Comparison of ENCODE assay signal across 8 mouse cellular contexts in the genomic region with DNA sequence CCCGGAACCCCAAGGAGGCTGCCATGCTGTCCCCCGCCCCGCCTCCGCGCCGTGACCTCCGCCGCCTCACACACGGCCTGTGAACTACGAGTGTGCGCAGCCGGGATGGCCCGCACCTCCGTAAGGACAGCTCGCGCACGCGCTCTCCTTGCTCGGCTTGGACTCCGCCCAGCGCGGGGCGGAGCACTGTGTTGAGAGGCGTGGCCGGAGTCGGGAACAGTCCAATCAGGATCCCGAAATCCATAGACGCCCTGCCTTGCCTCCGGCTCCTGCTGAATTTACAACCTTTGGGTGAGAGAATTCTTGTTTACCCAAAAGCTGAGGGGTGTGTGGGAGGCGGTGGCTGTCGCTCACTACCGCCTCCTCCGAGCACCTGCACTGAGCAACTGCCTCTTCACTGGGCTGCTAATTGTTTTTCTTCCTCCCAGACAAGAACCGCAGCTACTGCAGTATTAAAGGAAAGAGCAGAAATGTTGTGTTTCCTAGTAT. TPM values are rescaled to one million over a fixed set of nuclear protein-coding genes. Genes with fewer than 3 reads are reported as not detected.
DNase-seq lines count a peak whose midpoint lies in the region; ATAC-seq and TF ChIP-seq lines count a peak whose summit lies in the region.

A gene (minus strand): TSS at position 166 of the 489 bp plus-strand sequence.

- H3K36me3 ChIP-seq in embryonic facial prominence, embryonic 14.5 days (ENCODE audit: control insufficient read depth, insufficient read depth, low read length): no peaks in the 10 kb centered on the region
- peaks cover 3% of the 10 kb centered on the region for H3K36me3 ChIP-seq in heart, adult 2 months (ENCODE audit: control insufficient read depth, insufficient read depth, low read length)
- no peaks in the 10 kb centered on the region for H3K36me3 ChIP-seq in limb, embryonic 13.5 days
- H3K36me3 ChIP-seq in midbrain, embryonic 16.5 days (ENCODE audit: control insufficient read depth, insufficient read depth, low read length): no peaks in the 10 kb centered on the region

- H3K27ac ChIP-seq in embryonic facial prominence, embryonic 14.5 days (replicated peaks; ENCODE audit: low read depth, low read length): peak within 1 kb of the TSS; percentile 68
- peak within 1 kb of the TSS; percentile 93 for H3K27ac ChIP-seq in heart, adult 2 months
- peak within 1 kb of the TSS; percentile 70; the same call in 1 of the 2 replicates for H3K27ac ChIP-seq in limb, embryonic 13.5 days
- peak within 1 kb of the TSS; percentile 80 for H3K27ac ChIP-seq in midbrain, embryonic 16.5 days (ENCODE audit: low read length)

- intact Hi-C loops in heart, adult 2 months (cut with DNase I): loop anchor here (2.0 kb wide), 1 partner anchor 79 kb away; no protein-coding TSS in a partner anchor

- H3K4me1 ChIP-seq in embryonic facial prominence, embryonic 14.5 days (ENCODE audit: control insufficient read depth, insufficient read depth, low read length): peaks cover 11% of the 10 kb centered on the region; the same call in 1 of the 2 replicates
- peaks cover 3% of the 10 kb centered on the region for H3K4me1 ChIP-seq in heart, adult 2 months (ENCODE audit: control insufficient read depth, insufficient read depth, low read length)
- H3K4me1 ChIP-seq in limb, embryonic 13.5 days: peaks cover 39% of the 10 kb centered on the region
- peaks cover 9% of the 10 kb centered on the region for H3K4me1 ChIP-seq in midbrain, embryonic 16.5 days (ENCODE audit: control insufficient read depth, insufficient read depth, low read length)

- H3K9ac ChIP-seq in embryonic facial prominence, embryonic 14.5 days (ENCODE audit: low read depth, low read length): peak within 1 kb of the TSS; percentile 89
- peak within 1 kb of the TSS; percentile 81 for H3K9ac ChIP-seq in heart, adult 2 months (ENCODE audit: low read depth, low read length)
- peak within 1 kb of the TSS; percentile 87 for H3K9ac ChIP-seq in limb, embryonic 13.5 days
- H3K9ac ChIP-seq in midbrain, embryonic 16.5 days (ENCODE audit: low read depth, low read length): peak within 1 kb of the TSS; percentile 85

- no peaks in the 10 kb centered on the region for H3K9me3 ChIP-seq in embryonic facial prominence, embryonic 14.5 days (ENCODE audit: control insufficient read depth, low read length)
- no peaks in the 10 kb centered on the region for H3K9me3 ChIP-seq in limb, embryonic 13.5 days
- H3K9me3 ChIP-seq in midbrain, embryonic 16.5 days (replicated peaks; ENCODE audit: control insufficient read depth, low read length, poor library complexity, severe bottlenecking): no peaks in the 10 kb centered on the region

- TF ChIP-seq POLR2A in heart, adult 2 months (IDR thresholded peaks at IDR 0.05; ENCODE audit: insufficient read depth, low read depth, low read length): peak; percentile 88

- H3K4me3 ChIP-seq in embryonic facial prominence, embryonic 14.5 days (ENCODE audit: low read depth, low read length): peak within 1 kb of the TSS; percentile 83
- peak within 1 kb of the TSS; percentile 62 for H3K4me3 ChIP-seq in heart, adult 2 months
- H3K4me3 ChIP-seq in limb, embryonic 13.5 days: peak within 1 kb of the TSS; percentile 81
- peak within 1 kb of the TSS; percentile 75 for H3K4me3 ChIP-seq in midbrain, embryonic 16.5 days (ENCODE audit: low read depth, low read length)

- peak; percentile 97 for DNase-seq in 3T3-L1 (ENCODE audit: low read depth, low spot score)
- DNase-seq in adrenal gland, postnatal 4 days (ENCODE audit: low spot score in 2 of 2): peak; percentile 96 to 98
- DNase-seq in embryonic facial prominence, embryonic 14.5 days (ENCODE audit: low spot score): peak; percentile 98
- peak; percentile 99 to 100 for DNase-seq in heart, adult 2 months
- DNase-seq in kidney, adult 8-10 months: peak; percentile 98 to 99
- DNase-seq in spleen, postnatal 10 days (ENCODE audit: low spot score in 2 of 2): peak; percentile 98 to 99

- H3K27me3 ChIP-seq in embryonic facial prominence, embryonic 14.5 days (replicated peaks; ENCODE audit: control insufficient read depth, insufficient read depth, low read length): no peaks in the 10 kb centered on the region
- H3K27me3 ChIP-seq in heart, adult 2 months (ENCODE audit: control insufficient read depth, insufficient read depth, low read length): peaks cover 2% of the 10 kb centered on the region; the same call in 1 of the 2 replicates
- H3K27me3 ChIP-seq in limb, embryonic 13.5 days: no peaks in the 10 kb centered on the region
- H3K27me3 ChIP-seq in midbrain, embryonic 16.5 days (ENCODE audit: control insufficient read depth, insufficient read depth, low read depth, low read length): no peaks in the 10 kb centered on the region

- TF ChIP-seq EP300 in heart, adult 2 months (IDR thresholded peaks at IDR 0.05; ENCODE audit: insufficient read depth, low read depth, low read length): peak; percentile 66; the same call in 1 of the 2 replicates

- peak; percentile 62 for TF ChIP-seq CTCF in heart, adult 2 months (IDR thresholded peaks at IDR 0.05)

- peak within 1 kb of the TSS; percentile 80 for H3K4me2 ChIP-seq in embryonic facial prominence, embryonic 14.5 days (ENCODE audit: low read depth, low read length)
- peak within 1 kb of the TSS; percentile 84 for H3K4me2 ChIP-seq in limb, embryonic 13.5 days (replicated peaks)
- H3K4me2 ChIP-seq in midbrain, embryonic 16.5 days (ENCODE audit: low read length): peak within 1 kb of the TSS; percentile 85

- WGBS in embryonic facial prominence, embryonic 14.5 days: under 1% methylated on average over 29 of the region's 34 CpGs
- WGBS in heart, adult 2 months: 1% methylated on average over 34 of the region's 34 CpGs
- WGBS in limb, embryonic 13.5 days: under 1% methylated on average over 34 of the region's 34 CpGs
- WGBS in midbrain, embryonic 16.5 days: under 1% methylated on average over 34 of the region's 34 CpGs

- peak; percentile 100 for ATAC-seq in embryonic facial prominence, embryonic 14.5 days (ENCODE audit: low read depth)
- ATAC-seq in limb, embryonic 13.5 days (ENCODE audit: low FRiP score, low read depth): peak; percentile 99
- peak; percentile 100 for ATAC-seq in midbrain, embryonic 16.5 days

- peaks cover 4% of the 10 kb centered on the region; the same call in 1 of the 2 replicates for H3K79me2 ChIP-seq in heart, adult 2 months (replicated peaks; ENCODE audit: control insufficient read depth, insufficient read depth, low read length)

RNA-seq across cellular contexts. Expression of the gene that starts here (rescaled TPM):
- total RNA-seq in adrenal gland, postnatal 4 days (2021): 100 to 1,000 TPM; 126 to 128 TPM
- 62.1 and 65.4 TPM in 2 replicates for polyA plus RNA-seq in embryonic facial prominence, embryonic 14.5 days (2014; fragmentation: Nextera tagmentation; extraction: Ambion mirVana)
- 100 to 1,000 TPM; 218 to 263 TPM for total RNA-seq in heart, adult 2 months (2021)
- polyA plus RNA-seq in heart, adult 2 months (2012; rRNA removed): 170 and 260 TPM in 2 replicates
- 91.7 and 93.9 TPM in 2 replicates for polyA plus RNA-seq in limb, embryonic 13.5 days (2015; fragmentation: Nextera tagmentation; extraction: Ambion mirVana)
- polyA plus RNA-seq in midbrain, embryonic 16.5 days (2015; fragmentation: Nextera tagmentation; extraction: Ambion mirVana): 58.4 and 64.7 TPM in 2 replicates

Comparison
In these comparisons a context has a peak if more than half of its experiments do, and no peak if none do; other contexts are left out.
1. Peak in every context shown above with its lines: DNase-seq, ATAC-seq, H3K4me3 ChIP-seq and H3K27ac ChIP-seq.